Mouse (Mus musculus): Measurements from ENCODE around the gene Olfr324. TPM values are rescaled to one million over a fixed set of nuclear protein-coding genes. Genes with fewer than 3 reads are reported as not detected.

Gene Olfr324
- polyA plus RNA-seq, 1 experiment from 2014 or later, result 0.06 TPM

DNA sequence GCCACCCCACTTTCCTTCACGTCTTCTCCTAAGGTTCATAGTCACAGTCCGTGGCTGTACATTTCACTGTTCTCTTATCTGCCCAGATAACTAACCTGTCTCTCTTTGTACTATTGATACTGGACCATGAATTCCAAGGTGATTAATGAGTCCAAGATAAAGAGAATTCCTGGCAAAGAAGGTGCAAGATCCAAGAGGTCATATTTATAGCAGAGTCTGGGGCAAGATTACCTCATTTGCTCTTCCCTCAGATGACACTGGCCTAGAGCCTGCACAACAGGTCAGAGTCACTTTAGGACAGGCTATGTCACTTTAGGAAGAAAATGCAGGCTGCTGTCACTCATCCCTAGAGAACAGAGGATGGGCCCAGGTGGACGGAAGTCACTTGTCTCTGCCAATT, 10.3 kb downstream of the Olfr324 start:
- no peak for ATAC-seq (ENCODE audit: low FRiP score, low read depth)

DNA sequence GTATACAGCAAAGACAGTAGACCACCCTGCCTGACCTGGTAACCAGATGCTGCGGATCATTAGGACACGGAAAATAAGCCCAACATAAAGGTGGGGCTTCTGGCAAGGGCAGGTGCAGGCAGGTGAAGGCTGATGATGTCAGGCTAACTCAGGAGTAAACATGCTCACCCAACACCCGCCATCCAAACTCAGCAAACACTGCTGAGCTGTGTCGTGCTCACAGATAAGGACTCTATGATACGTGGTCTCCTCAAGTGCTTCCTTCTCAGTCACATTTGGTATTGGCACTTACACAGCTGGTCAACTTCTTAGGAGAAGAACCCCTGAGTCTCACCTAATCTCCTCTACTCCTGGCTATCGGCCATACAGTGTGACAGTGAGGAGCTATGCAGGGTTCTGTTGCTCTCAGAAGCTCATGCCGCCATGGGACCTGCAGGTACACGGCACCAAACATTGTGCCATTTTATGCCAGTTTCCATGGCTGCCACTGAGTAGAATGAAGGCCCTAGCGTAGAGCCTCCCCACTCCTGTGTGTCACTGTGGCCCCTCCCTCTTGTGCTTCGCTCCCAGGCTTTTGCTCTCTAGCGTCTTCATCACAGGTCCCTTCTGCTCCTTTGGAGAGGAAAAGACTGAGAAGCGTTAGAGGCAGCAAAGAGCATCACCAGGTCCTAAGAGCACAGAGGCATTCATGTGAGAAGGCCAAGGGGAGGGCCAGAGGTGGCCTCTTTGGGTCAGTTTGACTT, 11.4 kb downstream of the Olfr324 start:
- 90% methylated on average over 12 of the region's 12 CpGs for WGBS
- H3K36me3 ChIP-seq, result no peaks in the 10 kb centered on the region
- no peak overlapping the region for H3K27ac ChIP-seq (replicated peaks)
- no peaks in the 10 kb centered on the region for H3K9me3 ChIP-seq
- H3K4me3 ChIP-seq, result no peak overlapping the region
- H3K9ac ChIP-seq, result no peak overlapping the region
- ATAC-seq (ENCODE audit: low FRiP score, low read depth), result no peak
- no peaks in the 10 kb centered on the region for H3K4me1 ChIP-seq (replicated peaks)
- no peaks in the 10 kb centered on the region for H3K27me3 ChIP-seq
- no peak overlapping the region for H3K4me2 ChIP-seq

More for the DNA sequence above, 10.3 kb downstream of the Olfr324 start:
- H3K36me3 ChIP-seq, result no peaks in the 10 kb centered on the region
- H3K4me2 ChIP-seq, result no peak overlapping the region
- H3K4me3 ChIP-seq, result no peak overlapping the region
- H3K9me3 ChIP-seq, result no peaks in the 10 kb centered on the region
- H3K4me1 ChIP-seq (replicated peaks), result no peaks in the 10 kb centered on the region
- no peaks in the 10 kb centered on the region for H3K27me3 ChIP-seq
- no peak overlapping the region for H3K27ac ChIP-seq (replicated peaks)
- WGBS, result 87% methylated on average over 3 of the region's 3 CpGs
- H3K9ac ChIP-seq, result no peak overlapping the region

GRCm38 (mm10) chr11:58607030-58607429, 12.1 kb downstream of the Olfr324 start:
- no peak overlapping the region for H3K27ac ChIP-seq (replicated peaks)
- no peaks in the 10 kb centered on the region for H3K9me3 ChIP-seq
- H3K4me3 ChIP-seq, result no peak overlapping the region
- no peaks in the 10 kb centered on the region for H3K36me3 ChIP-seq
- ATAC-seq (ENCODE audit: low FRiP score, low read depth), result no peak
- no peak overlapping the region for H3K4me2 ChIP-seq
- 77% methylated on average over 6 of the region's 6 CpGs for WGBS
- no peaks in the 10 kb centered on the region for H3K4me1 ChIP-seq (replicated peaks)
- H3K9ac ChIP-seq, result no peak overlapping the region
- no peaks in the 10 kb centered on the region for H3K27me3 ChIP-seq

- Histone ChIP-seq H3K27me3 (no peaks in the 10 kb centered on the region), H3K9me3 (no peaks in the 10 kb centered on the region), H3K9ac (no peak overlapping the region), H3K27ac (replicated peaks) (no peak overlapping the region), H3K4me3 (no peak overlapping the region), H3K4me2 (no peak overlapping the region), H3K4me1 (replicated peaks) (no peaks in the 10 kb centered on the region), H3K36me3 (no peaks in the 10 kb centered on the region)
- WGBS, result 80% methylated on average over 3 of the region's 3 CpGs
- ATAC-seq (ENCODE audit: low FRiP score, low read depth), result no peak
These were observed 18.4 kb downstream of the Olfr324 start for GRCm38 (mm10) chr11:58613359-58613758.

DNA sequence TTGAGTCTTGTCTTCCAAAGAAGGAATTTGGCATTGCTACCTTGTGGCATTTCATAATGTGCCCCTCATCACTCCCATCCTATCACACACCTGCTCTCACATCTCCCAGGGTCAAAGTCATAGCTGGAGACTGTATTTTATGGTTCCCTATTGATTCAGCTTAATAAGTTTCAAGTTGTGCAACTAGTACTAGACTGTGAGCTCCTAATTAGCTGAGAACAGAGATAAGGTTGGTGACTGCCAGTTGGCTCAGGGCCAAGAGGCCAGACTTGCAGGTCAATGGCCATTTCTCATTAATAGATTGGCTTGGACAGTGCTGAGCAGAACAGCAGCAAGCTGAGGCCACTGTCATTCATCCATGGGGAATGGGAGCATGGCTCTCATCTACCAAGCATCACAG, 19.6 kb downstream of the Olfr324 start:
- Histone ChIP-seq H3K36me3 (no peaks in the 10 kb centered on the region), H3K27me3 (no peaks in the 10 kb centered on the region), H3K9ac (no peak overlapping the region), H3K27ac (replicated peaks) (no peak overlapping the region), H3K4me2 (no peak overlapping the region), H3K9me3 (no peaks in the 10 kb centered on the region), H3K4me1 (replicated peaks) (no peaks in the 10 kb centered on the region), H3K4me3 (no peak overlapping the region)
- no peak for ATAC-seq (ENCODE audit: low FRiP score, low read depth)

- H3K4me3 ChIP-seq, result no peak within 1 kb of the TSS
- no peaks in the 10 kb centered on the region for H3K9me3 ChIP-seq
- H3K36me3 ChIP-seq, result no peaks in the 10 kb centered on the region
- 89% methylated on average over 4 of the region's 4 CpGs for WGBS
- H3K27ac ChIP-seq (replicated peaks), result no peak within 1 kb of the TSS
- no peaks in the 10 kb centered on the region for H3K4me1 ChIP-seq (replicated peaks)
- ATAC-seq (ENCODE audit: low FRiP score, low read depth), result no peak
- no peak within 1 kb of the TSS for H3K4me2 ChIP-seq
- H3K27me3 ChIP-seq, result no peaks in the 10 kb centered on the region
- no peak within 1 kb of the TSS for H3K9ac ChIP-seq
These were observed 21.1 kb downstream of the Olfr324 start, which contains the start of gene 2210407C18Rik for GRCm38 (mm10) chr11:58615975-58616374. TSS of gene 2210407C18Rik (minus strand) at chr11:58616075.

DNA sequence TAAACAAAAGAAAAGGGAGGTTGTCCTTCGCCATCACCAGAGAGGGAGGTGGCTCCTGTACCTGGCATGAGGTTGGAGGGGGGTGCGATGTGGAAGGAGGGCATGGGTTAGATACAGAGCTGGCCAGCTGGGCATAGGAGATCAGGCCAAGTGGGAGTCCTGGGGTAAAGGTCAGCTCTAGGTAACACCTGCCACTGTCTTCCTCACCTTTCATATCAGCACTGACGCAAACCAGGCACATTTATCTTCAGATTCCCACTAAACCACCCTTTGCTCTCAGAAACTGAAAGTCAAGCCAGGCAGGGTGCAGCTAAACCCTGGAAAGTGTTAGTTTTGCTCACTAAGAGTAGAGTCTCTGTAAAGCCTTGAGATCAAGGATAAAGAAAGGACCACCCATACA, 23.5 kb downstream of the Olfr324 start:
- Histone ChIP-seq H3K4me3 (no peak overlapping the region), H3K9me3 (no peaks in the 10 kb centered on the region)
- no peak for ATAC-seq (ENCODE audit: low FRiP score, low read depth)

DNA sequence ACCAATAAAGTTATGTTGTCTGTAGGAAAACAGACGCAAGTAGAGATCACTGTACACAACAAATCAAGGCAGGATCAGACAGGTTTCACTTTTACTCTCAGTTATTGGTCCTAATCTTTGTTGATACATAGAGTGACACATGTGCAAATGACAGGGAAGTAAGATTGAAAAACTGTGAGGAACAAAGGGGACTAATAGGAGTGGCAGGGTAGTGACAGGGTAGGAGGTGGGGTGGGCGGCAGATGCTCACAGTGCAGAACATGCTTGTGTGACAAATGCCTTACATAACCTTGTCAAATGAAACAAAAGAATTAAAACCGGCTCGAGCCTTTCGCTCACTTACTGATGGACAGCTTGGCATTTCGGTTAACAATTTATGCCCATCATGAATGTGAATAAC, 23.9 kb downstream of the Olfr324 start:
- Histone ChIP-seq H3K9ac (no peak overlapping the region), H3K27me3 (no peaks in the 10 kb centered on the region), H3K36me3 (no peaks in the 10 kb centered on the region), H3K4me3 (no peak overlapping the region), H3K4me1 (replicated peaks) (no peaks in the 10 kb centered on the region), H3K4me2 (no peak overlapping the region), H3K27ac (replicated peaks) (no peak overlapping the region), H3K9me3 (no peaks in the 10 kb centered on the region)
- 51% methylated on average over 6 of the region's 6 CpGs for WGBS
- no peak for ATAC-seq (ENCODE audit: low FRiP score, low read depth)

More for the DNA sequence above, 23.5 kb downstream of the Olfr324 start:
- no peaks in the 10 kb centered on the region for H3K27me3 ChIP-seq
- H3K4me2 ChIP-seq, result no peak overlapping the region
- no peaks in the 10 kb centered on the region for H3K36me3 ChIP-seq
- H3K27ac ChIP-seq (replicated peaks), result no peak overlapping the region
- 67% methylated on average over 3 of the region's 3 CpGs for WGBS
- no peaks in the 10 kb centered on the region for H3K4me1 ChIP-seq (replicated peaks)
- no peak overlapping the region for H3K9ac ChIP-seq

GRCm38 (mm10) chr11:58626146-58626545, 31.2 kb downstream of the Olfr324 start:
- 49% methylated on average over 4 of the region's 4 CpGs for WGBS
- Histone ChIP-seq H3K9me3 (no peaks in the 10 kb centered on the region), H3K4me2 (no peak overlapping the region), H3K4me3 (no peak overlapping the region), H3K9ac (no peak overlapping the region), H3K27ac (replicated peaks) (no peak overlapping the region), H3K36me3 (no peaks in the 10 kb centered on the region), H3K27me3 (no peaks in the 10 kb centered on the region), H3K4me1 (replicated peaks) (no peaks in the 10 kb centered on the region)
- ATAC-seq (ENCODE audit: low FRiP score, low read depth), result no peak

DNA sequence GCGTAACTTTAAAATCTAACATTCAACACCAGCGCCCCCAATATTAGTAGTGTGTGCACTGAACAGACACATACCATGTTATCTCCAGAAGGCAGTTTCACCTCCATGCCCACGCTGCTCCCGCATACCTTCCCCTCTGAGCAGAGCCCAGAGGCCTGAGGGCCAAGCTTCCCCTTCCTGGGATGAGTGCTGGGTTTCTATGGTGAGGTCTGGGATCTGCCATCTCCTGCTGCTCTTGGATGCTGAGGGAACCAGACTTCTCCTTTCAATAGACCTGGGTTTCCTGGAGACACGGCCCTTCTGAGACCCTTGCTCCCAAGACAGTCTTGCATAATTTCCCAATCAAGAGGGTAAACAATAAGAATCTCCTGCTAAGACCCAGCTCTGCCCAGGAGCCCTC, 35.5 kb downstream of the Olfr324 start, which contains the start of gene Olfr323:
Gene Olfr323, minus strand, starts transcription at position 101 of the 400 bp plus-strand sequence.
- H3K4me1 ChIP-seq (replicated peaks), result no peaks in the 10 kb centered on the region
- 65% methylated on average over 5 of the region's 5 CpGs for WGBS
- H3K9ac ChIP-seq, result no peak within 1 kb of the TSS
- H3K4me2 ChIP-seq, result no peak within 1 kb of the TSS
- no peak within 1 kb of the TSS for H3K27ac ChIP-seq (replicated peaks)
- no peaks in the 10 kb centered on the region for H3K27me3 ChIP-seq
- no peak within 1 kb of the TSS for H3K4me3 ChIP-seq
- no peak for ATAC-seq (ENCODE audit: low FRiP score, low read depth)
- H3K9me3 ChIP-seq, result no peaks in the 10 kb centered on the region
- no peaks in the 10 kb centered on the region for H3K36me3 ChIP-seq

DNA sequence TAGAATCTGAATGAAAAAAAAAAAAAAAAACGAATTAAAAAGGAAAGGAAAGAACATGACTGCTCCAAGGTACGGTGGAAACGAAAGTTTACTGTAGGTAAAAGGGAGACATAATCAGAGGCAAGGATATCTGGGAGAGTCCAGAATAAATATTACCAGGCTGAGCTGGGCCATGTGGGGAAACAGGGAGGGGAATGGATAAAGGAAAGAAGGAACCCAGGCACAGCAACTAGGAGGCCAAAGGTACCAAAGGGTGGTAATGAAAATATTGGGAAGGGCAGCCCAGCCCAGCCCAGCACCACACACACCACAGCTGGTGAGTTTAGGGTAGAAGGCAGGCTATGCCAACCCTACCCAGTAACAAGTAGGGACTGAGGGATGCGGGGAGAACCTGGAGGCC, 40.0 kb downstream of the Olfr324 start:
- WGBS, result 68% methylated on average over 4 of the region's 4 CpGs
- H3K4me3 ChIP-seq, result no peak overlapping the region
- no peak overlapping the region for H3K4me2 ChIP-seq
- no peak overlapping the region for H3K27ac ChIP-seq (replicated peaks)
- ATAC-seq (ENCODE audit: low FRiP score, low read depth), result no peak
- H3K36me3 ChIP-seq, result no peaks in the 10 kb centered on the region
- H3K9ac ChIP-seq, result no peak overlapping the region
- peaks cover under 1% of the 10 kb centered on the region; the same call in 1 of the 2 replicates for H3K4me1 ChIP-seq (replicated peaks)
- no peaks in the 10 kb centered on the region for H3K9me3 ChIP-seq
- H3K27me3 ChIP-seq, result peaks cover 9% of the 10 kb centered on the region; the same call in 1 of the 2 replicates

- H3K9ac ChIP-seq, result no peak overlapping the region
- peaks cover 13% of the 10 kb centered on the region for H3K4me1 ChIP-seq (replicated peaks)
- H3K4me2 ChIP-seq, result no peak overlapping the region
- WGBS, result 19% methylated on average over 3 of the region's 4 CpGs
- no peaks in the 10 kb centered on the region for H3K36me3 ChIP-seq
- no peaks in the 10 kb centered on the region for H3K9me3 ChIP-seq
- no peak overlapping the region for H3K4me3 ChIP-seq
- peaks cover 17% of the 10 kb centered on the region for H3K27me3 ChIP-seq
- H3K27ac ChIP-seq (replicated peaks), result no peak overlapping the region
- no peak for ATAC-seq (ENCODE audit: low FRiP score, low read depth)
These were observed 41.6 kb downstream of the Olfr324 start for GRCm38 (mm10) chr11:58636376-58636977.

Measured in hindbrain, embryonic 15.5 days (tissue).